Mouse (Mus musculus) lung, postnatal 4 days (tissue): ENCODE measurements at regions not wholly inside any gene's neighbourhood (a gene's known extent, or its start where the extent isn't known, plus 50 kb on each side); places are given as distances from the start of the nearest gene placed in this dataset.
A peak's percentile ranks its signal among the peaks of the same experiment; 100 is the strongest.

ENCODE experiments used
- DNase-seq, 2 experiments: peaks; one replicate each; pipeline ENCODE4 v3.0.0; 2021

- DNase-seq = no peak
These were observed 136.5 kb upstream of the Dap start for GRCm38 (mm10) chr15:31087607-31088006.

GRCm38 (mm10) chr15:31091916-31092570 is 132.1 kb upstream of the Dap start:
- DNase-seq = no peak

- DNase-seq = no peak
These were observed 127.9 kb upstream of the Dap start for GRCm38 (mm10) chr15:31096206-31096605.

- DNase-seq = no peak
These were observed 126.8 kb upstream of the Dap start for GRCm38 (mm10) chr15:31097301-31097700.

- no peak for DNase-seq
These were observed 119.4 kb upstream of the Dap start for GRCm38 (mm10) chr15:31104743-31105142.

GRCm38 (mm10) chr15:31106907-31107306 is 117.2 kb upstream of the Dap start:
- DNase-seq = no peak

- DNase-seq = no peak
These were observed 110.9 kb upstream of the Dap start for GRCm38 (mm10) chr15:31113216-31113615.

- DNase-seq = no peak
These were observed 106.8 kb upstream of the Dap start for GRCm38 (mm10) chr15:31117338-31117737.

- DNase-seq = peak; percentile 46 to 85
These were observed 104.0 kb upstream of the Dap start for GRCm38 (mm10) chr15:31120147-31120546.

- no peak for DNase-seq
These were observed 98.3 kb upstream of the Dap start for GRCm38 (mm10) chr15:31125784-31126183.

- DNase-seq = no peak
These were observed 97.1 kb upstream of the Dap start for GRCm38 (mm10) chr15:31126999-31127398.

GRCm38 (mm10) chr15:31134891-31135290 is 89.2 kb upstream of the Dap start:
- DNase-seq = no peak

GRCm38 (mm10) chr15:31138637-31139036 is 85.5 kb upstream of the Dap start:
- DNase-seq = no peak

- DNase-seq = no peak
These were observed 82.4 kb upstream of the Dap start for GRCm38 (mm10) chr15:31141750-31142149.

- DNase-seq = no peak
These were observed 75.6 kb upstream of the Dap start for GRCm38 (mm10) chr15:31148251-31149145.

- DNase-seq = no peak
These were observed 74.3 kb upstream of the Dap start for GRCm38 (mm10) chr15:31149855-31150254.

GRCm38 (mm10) chr15:31150546-31151471 is 73.3 kb upstream of the Dap start:
- DNase-seq = peak; percentile 50 to 55

GRCm38 (mm10) chr15:31155141-31155540 is 69.0 kb upstream of the Dap start:
- DNase-seq = no peak

- no peak for DNase-seq
These were observed 57.5 kb upstream of the Dap start for GRCm38 (mm10) chr15:31166543-31167105.

- DNase-seq = no peak
These were observed 56.6 kb upstream of the Dap start for GRCm38 (mm10) chr15:31167506-31167905.

GRCm38 (mm10) chr15:31168191-31168590 is 55.9 kb upstream of the Dap start:
- no peak for DNase-seq

GRCm38 (mm10) chr15:31173309-31174115 is 50.6 kb upstream of the Dap start:
- no peak for DNase-seq
